Comparison of ENCODE assay signal across 11 mouse cellular contexts in the genomic region with DNA sequence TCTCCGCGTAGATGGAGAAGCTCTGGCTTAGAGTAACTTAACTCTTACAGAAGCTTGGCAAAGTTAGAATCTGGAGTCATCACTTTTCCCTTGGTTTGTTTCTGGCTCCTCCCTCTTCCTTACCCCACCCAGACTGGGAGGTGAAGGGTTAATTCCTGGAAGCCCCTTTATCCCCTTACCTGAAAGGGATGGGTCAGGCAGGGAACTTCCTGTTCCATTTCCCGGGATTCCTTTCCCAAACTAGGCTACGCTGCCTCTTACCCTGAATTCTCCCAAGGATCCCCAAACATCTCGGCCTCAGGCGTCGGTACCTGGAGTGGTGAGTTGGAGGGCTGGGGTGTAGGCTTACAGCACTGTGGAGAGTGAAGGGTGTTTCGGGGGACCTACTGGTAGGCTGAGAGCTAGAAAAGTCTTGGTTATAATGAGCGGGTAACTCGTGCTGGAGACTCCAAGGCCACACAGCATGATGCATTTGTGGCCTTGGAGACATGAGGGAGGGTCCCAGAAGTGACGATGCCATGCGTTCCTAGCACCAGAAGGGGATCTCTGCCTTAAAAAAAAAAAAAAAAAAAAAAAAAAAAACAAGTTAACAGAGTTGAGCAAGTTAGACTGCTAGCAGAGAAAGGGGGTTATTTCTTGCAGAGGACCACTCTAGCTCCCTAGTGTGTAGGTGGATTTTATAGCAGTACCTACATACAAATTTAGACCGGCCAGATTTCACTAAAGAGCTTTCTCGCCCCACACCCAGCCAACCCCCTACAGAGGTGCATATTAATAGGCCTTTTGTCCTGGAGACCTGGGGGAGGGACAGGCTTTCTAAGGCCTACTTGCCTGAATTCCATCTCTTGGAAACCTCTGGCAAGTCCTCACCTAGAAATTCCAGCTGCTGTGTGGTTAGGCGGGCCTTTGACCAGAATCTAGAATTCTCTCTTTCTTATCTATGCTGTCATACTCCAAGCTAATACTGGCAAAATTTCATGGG. TPM values are rescaled to one million over a fixed set of nuclear protein-coding genes. Genes with fewer than 3 reads are reported as not detected.
DNase-seq lines count a peak whose midpoint lies in the region; ATAC-seq and TF ChIP-seq lines count a peak whose summit lies in the region.
"Had no signal": no experiment of that assay in that cellular context is flagged by ENCODE, and none has a peak within 500 bp of the region (broad histone marks: within the 10 kb centered on the region; RNA-seq: fewer than 3 reads in every experiment).

A gene (plus strand): TSS at position 216 of the 982 bp plus-strand sequence.

- TF ChIP-seq CTCF in lung, postnatal 0 days (IDR thresholded peaks at IDR 0.05), result no peak
- no peak for TF ChIP-seq CTCF in lung, adult 2 months (IDR thresholded peaks at IDR 0.05; ENCODE audit: insufficient read depth, low read length)

- peak within 1 kb of the TSS; percentile 21; the same call in 1 of the 2 replicates for H3K9ac ChIP-seq in lung, postnatal 0 days (replicated peaks; ENCODE audit: low read depth)
- no peak within 1 kb of the TSS for H3K9ac ChIP-seq in stomach, embryonic 14.5 days (replicated peaks; ENCODE audit: low read depth, low read length)

- no peak for TF ChIP-seq EP300 in lung, postnatal 0 days (IDR thresholded peaks at IDR 0.05)

- 61% methylated on average over 15 of the region's 15 CpGs for WGBS in lung, postnatal 0 days
- 75% methylated on average over 15 of the region's 15 CpGs for WGBS in lung, adult 2 months
- WGBS in limb, embryonic 10.5 days, result 38% methylated on average over 15 of the region's 15 CpGs
- WGBS in stomach, embryonic 14.5 days, result 54% methylated on average over 15 of the region's 15 CpGs

- no peak within 1 kb of the TSS for H3K4me3 ChIP-seq in lung, postnatal 0 days (ENCODE audit: low read depth, low read length)
- H3K4me3 ChIP-seq in lung, adult 2 months (replicated peaks; ENCODE audit: extremely low read depth, low read depth, low read length), result no peak within 1 kb of the TSS
- H3K4me3 ChIP-seq in limb, embryonic 10.5 days, result peak within 1 kb of the TSS; percentile 52
- H3K4me3 ChIP-seq in stomach, embryonic 14.5 days (ENCODE audit: low read depth, low read length), result peak within 1 kb of the TSS; percentile 42; the same call in 1 of the 2 replicates

- H3K9me3 ChIP-seq in lung, postnatal 0 days (ENCODE audit: low read length), result no peaks in the 10 kb centered on the region
- no peaks in the 10 kb centered on the region for H3K9me3 ChIP-seq in limb, embryonic 10.5 days (replicated peaks)
- H3K9me3 ChIP-seq in stomach, embryonic 14.5 days (ENCODE audit: control insufficient read depth, low read depth, low read length), result no peaks in the 10 kb centered on the region

- no peaks in the 10 kb centered on the region for H3K27me3 ChIP-seq in lung, postnatal 0 days (replicated peaks; ENCODE audit: insufficient read depth, low read length)
- no peaks in the 10 kb centered on the region for H3K27me3 ChIP-seq in limb, embryonic 10.5 days (ENCODE audit: low read depth, poor library complexity, severe bottlenecking)
- no peaks in the 10 kb centered on the region for H3K27me3 ChIP-seq in stomach, embryonic 14.5 days (ENCODE audit: control insufficient read depth, insufficient read depth, low read length)

- no peak for TF ChIP-seq POLR2A in lung, adult 2 months (IDR thresholded peaks at IDR 0.05; ENCODE audit: borderline replicate concordance, extremely low read depth, low read depth, low read length)

- H3K4me1 ChIP-seq in lung, postnatal 0 days (ENCODE audit: insufficient read depth, low read depth, low read length), result peaks cover 4% of the 10 kb centered on the region; the same call in 1 of the 2 replicates
- no peaks in the 10 kb centered on the region for H3K4me1 ChIP-seq in lung, adult 2 months (ENCODE audit: control insufficient read depth, insufficient read depth, low read length)
- H3K4me1 ChIP-seq in limb, embryonic 10.5 days, result peaks cover 42% of the 10 kb centered on the region
- no peaks in the 10 kb centered on the region for H3K4me1 ChIP-seq in stomach, embryonic 14.5 days (ENCODE audit: control insufficient read depth, insufficient read depth, low read length)

- no peaks in the 10 kb centered on the region for H3K36me3 ChIP-seq in lung, postnatal 0 days (ENCODE audit: insufficient read depth, low read length)
- H3K36me3 ChIP-seq in limb, embryonic 10.5 days, result no peaks in the 10 kb centered on the region
- no peaks in the 10 kb centered on the region for H3K36me3 ChIP-seq in stomach, embryonic 14.5 days (ENCODE audit: control insufficient read depth, insufficient read depth, low read length)

- no peak for ATAC-seq in lung, postnatal 0 days
- no peak for ATAC-seq in stomach, embryonic 14.5 days (ENCODE audit: insufficient number of reproducible peaks, insufficient read depth, low FRiP score, low read depth)

- H3K27ac ChIP-seq in lung, postnatal 0 days (ENCODE audit: low read length), result peak within 1 kb of the TSS; percentile 74
- H3K27ac ChIP-seq in limb, embryonic 10.5 days, result peak within 1 kb of the TSS; percentile 91
- peak within 1 kb of the TSS; percentile 90 for H3K27ac ChIP-seq in stomach, embryonic 14.5 days (ENCODE audit: low read length)

- peak within 1 kb of the TSS; percentile 64 for H3K4me2 ChIP-seq in lung, postnatal 0 days (replicated peaks; ENCODE audit: low read depth, low read length)
- peak within 1 kb of the TSS; percentile 80 for H3K4me2 ChIP-seq in stomach, embryonic 14.5 days (replicated peaks; ENCODE audit: low read depth, low read length)

- peak; percentile 20 for DNase-seq in embryo, embryonic 10 days (ENCODE audit: low spot score)
- DNase-seq in embryo, embryonic 11 days, result no peak
- no peak for DNase-seq in lung, postnatal 0 days (ENCODE audit: low spot score)
- no peak for DNase-seq in lung, adult 2 months
- DNase-seq in limb, embryonic 10.5 days (ENCODE audit: low spot score), result no peak
- DNase-seq in spleen, postnatal 10 days (ENCODE audit: low spot score in 2 of 2), result no peak
- no peak for DNase-seq in yolk sac, embryonic 10.5 days (ENCODE audit: low spot score)
- DNase-seq: cerebellum, adult 9-10 months; right cerebral cortex, postnatal 14 days had no signal

RNA-seq across cellular contexts. Expression of the gene that starts here (rescaled TPM):
- not detected in 2 replicates for polyA plus RNA-seq in lung, postnatal 0 days (2015; fragmentation: Nextera tagmentation; extraction: Ambion mirVana)
- 0.06 TPM in 1 of 2 replicates, not detected in the other for polyA plus RNA-seq in lung, adult 2 months (2012; rRNA removed)
- polyA plus RNA-seq in limb, embryonic 10.5 days (2016; fragmentation: Nextera tagmentation; extraction: Ambion mirVana), result 0.35 and 0.38 TPM in 2 replicates
- polyA plus RNA-seq in stomach, embryonic 14.5 days (2014; fragmentation: Nextera tagmentation; extraction: Ambion mirVana), result 0.10 TPM in 1 of 2 replicates, not detected in the other
- polyA plus RNA-seq: large intestine, adult 2 months had no signal

Comparison
In these comparisons a context has a peak if more than half of its experiments do, and no peak if none do; other contexts are left out.
1. H3K4me3 ChIP-seq: peak in limb, embryonic 10.5 days (single experiment) and stomach, embryonic 14.5 days (single experiment); none in lung, postnatal 0 days (single experiment) and lung, adult 2 months (single experiment).
2. Peak in every context shown above with its lines, with median percentiles within 50 percentile points of each other: H3K27ac ChIP-seq.